Mouse (Mus musculus) neural tube, embryonic 15.5 days (tissue): Measurements from ENCODE around the gene Rbm14. TPM values are rescaled to one million over a fixed set of nuclear protein-coding genes. Genes with fewer than 3 reads are reported as not detected.

Source experiments
- ATAC-seq: fragments of 200-750 bp; cut with Nextera tagmentation; 2 replicates; pipeline ENCODE4 v1.8.0; 2017; ENCODE audit warnings: mild to moderate bottlenecking, moderate TSS enrichment, moderate library complexity; ENCODE audit not compliant: low FRiP score
- H3K27ac ChIP-seq: fragments of 300-500 bp; sonication (generic); replicated peaks from 2 replicates; pipeline ENCODE4 v1.5.1; 2015; ENCODE audit warnings: mild to moderate bottlenecking, inconsistent platforms
- H3K27me3 ChIP-seq: fragments of 300-500 bp; sonication (generic); replicated peaks from 2 replicates; pipeline ENCODE4 v1.6.1; 2015; ENCODE audit warnings: inconsistent platforms
- H3K36me3 ChIP-seq: fragments of 300-500 bp; sonication (generic); 2 replicates; pipeline ENCODE4 v1.6.1; 2015; ENCODE audit warnings: inconsistent platforms
- H3K4me1 ChIP-seq: fragments of 300-500 bp; sonication (generic); 2 replicates; pipeline ENCODE4 v1.6.1; 2015; ENCODE audit warnings: inconsistent platforms
- H3K4me2 ChIP-seq: fragments of 300-500 bp; sonication (generic); 2 replicates; pipeline ENCODE4 v1.6.1; 2015; ENCODE audit warnings: inconsistent platforms, mild to moderate bottlenecking, moderate library complexity
- H3K4me3 ChIP-seq: fragments of 300-500 bp; sonication (generic); replicated peaks from 2 replicates; pipeline ENCODE4 v1.5.1; 2015; ENCODE audit warnings: mild to moderate bottlenecking, inconsistent platforms
- H3K9ac ChIP-seq: fragments of 300-500 bp; sonication (generic); replicated peaks from 2 replicates; pipeline ENCODE4 v1.6.1; 2015; ENCODE audit warnings: mild to moderate bottlenecking, inconsistent platforms
- H3K9me3 ChIP-seq: fragments of 300-500 bp; sonication (generic); replicated peaks from 2 replicates; pipeline ENCODE4 v1.6.1; 2016; ENCODE audit warnings: inconsistent platforms
- whole genome bisulfite sequencing: fragments of 180-500 bp; shearing (Covaris S2); methylation state at CpG from one replicate; pipeline ENCODE4 v1.1.7; 2015; ENCODE audit warnings: mixed read lengths; 5-methylcytosine and 5-hydroxymethylcytosine counted together
- polyA plus RNA-seq: library from polyadenylated mRNA; unstranded; fragments of >200 nt; fragmentation: Nextera tagmentation; extraction: Ambion mirVana; gene quantifications from 2 replicates; pipeline ENCODE4 v1.2.1, GENCODE M21; 2015

Gene Rbm14
- polyA plus RNA-seq, 1 experiment from 2014 or later = 55.0 TPM

DNA sequence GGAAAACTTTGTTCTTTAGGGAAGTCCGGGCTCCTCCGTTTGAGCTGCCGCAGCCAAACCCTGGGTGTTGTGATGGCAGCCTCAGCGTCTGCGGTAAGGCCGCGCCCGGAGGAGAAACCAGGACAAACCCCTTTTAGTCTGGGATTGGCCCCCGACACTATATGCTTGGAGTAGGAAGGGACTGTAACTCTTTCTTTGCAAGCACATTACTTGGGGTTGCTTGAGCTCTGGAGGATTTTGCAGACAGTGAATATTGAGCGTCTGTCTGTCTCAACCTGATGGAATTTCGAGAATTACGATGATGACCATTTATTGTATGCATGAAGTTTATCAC, 442 bp upstream of the Rbm14 start:
- ATAC-seq = peak; percentile 25
- peaks cover 31% of the 10 kb centered on the region for H3K4me1 ChIP-seq
- no peaks in the 10 kb centered on the region for H3K9me3 ChIP-seq
- H3K4me2 ChIP-seq = peak overlapping the region; percentile 85
- 4% methylated on average over 12 of the region's 12 CpGs for WGBS
- no peaks in the 10 kb centered on the region for H3K27me3 ChIP-seq
- peak overlapping the region; percentile 94 for H3K27ac ChIP-seq
- no peaks in the 10 kb centered on the region for H3K36me3 ChIP-seq
- H3K9ac ChIP-seq = peak overlapping the region; percentile 85
- H3K4me3 ChIP-seq = peak overlapping the region; percentile 87

DNA sequence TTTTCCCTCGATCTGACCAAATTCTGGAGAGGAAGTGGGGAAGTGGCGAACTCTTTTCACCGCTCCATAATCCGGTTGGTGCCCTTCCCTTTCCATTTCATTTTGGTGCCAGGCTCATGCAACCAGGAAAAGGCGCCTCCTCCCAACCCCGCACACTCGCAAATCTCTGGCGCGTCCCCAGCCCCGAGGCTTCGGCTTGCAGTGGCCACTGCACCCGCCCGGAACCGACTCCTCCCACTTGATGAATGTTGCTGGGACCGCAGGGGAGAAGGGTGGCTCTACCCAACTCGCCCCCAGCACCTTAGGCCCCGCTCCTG, 730 bp downstream of the Rbm14 start:
- no peak for ATAC-seq
- H3K4me2 ChIP-seq = peak overlapping the region; percentile 85
- WGBS = 0% methylated on average over 17 of the region's 17 CpGs

DNA sequence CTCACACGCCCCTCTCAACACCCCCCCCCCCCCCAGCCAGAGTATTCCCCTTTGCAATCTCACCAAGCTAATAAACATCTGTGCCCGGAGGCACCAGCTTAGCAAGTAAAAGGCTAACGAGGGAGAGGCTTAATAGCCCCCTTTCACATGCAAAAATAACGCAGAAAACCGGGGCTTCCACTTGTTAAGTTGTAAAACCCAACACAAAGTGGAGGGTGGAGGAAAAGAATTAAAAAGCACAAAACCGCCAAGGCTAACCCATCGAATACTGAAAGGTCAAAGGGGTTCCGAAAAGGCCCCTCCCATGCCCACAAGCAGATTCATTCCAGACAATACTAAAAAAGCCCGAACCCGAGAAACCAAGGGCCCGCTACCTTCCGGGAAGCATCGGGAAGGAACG, 1.1 kb downstream of the Rbm14 start:
- peak overlapping the region; percentile 94 for H3K27ac ChIP-seq
- no peaks in the 10 kb centered on the region for H3K9me3 ChIP-seq
- WGBS = 0% methylated on average over 14 of the region's 14 CpGs
- H3K4me2 ChIP-seq = peak overlapping the region; percentile 85
- H3K4me3 ChIP-seq = peak overlapping the region; percentile 87
- H3K36me3 ChIP-seq = no peaks in the 10 kb centered on the region
- no peak for ATAC-seq
- H3K27me3 ChIP-seq = no peaks in the 10 kb centered on the region
- peaks cover 31% of the 10 kb centered on the region for H3K4me1 ChIP-seq
- H3K9ac ChIP-seq = peak overlapping the region; percentile 79

More for the DNA sequence above, 730 bp downstream of the Rbm14 start:
- no peaks in the 10 kb centered on the region for H3K36me3 ChIP-seq
- peak overlapping the region; percentile 87 for H3K4me3 ChIP-seq
- no peaks in the 10 kb centered on the region for H3K9me3 ChIP-seq
- H3K9ac ChIP-seq = peak overlapping the region; percentile 79
- peak overlapping the region; percentile 94 for H3K27ac ChIP-seq
- H3K4me1 ChIP-seq = peaks cover 31% of the 10 kb centered on the region
- H3K27me3 ChIP-seq = no peaks in the 10 kb centered on the region

DNA sequence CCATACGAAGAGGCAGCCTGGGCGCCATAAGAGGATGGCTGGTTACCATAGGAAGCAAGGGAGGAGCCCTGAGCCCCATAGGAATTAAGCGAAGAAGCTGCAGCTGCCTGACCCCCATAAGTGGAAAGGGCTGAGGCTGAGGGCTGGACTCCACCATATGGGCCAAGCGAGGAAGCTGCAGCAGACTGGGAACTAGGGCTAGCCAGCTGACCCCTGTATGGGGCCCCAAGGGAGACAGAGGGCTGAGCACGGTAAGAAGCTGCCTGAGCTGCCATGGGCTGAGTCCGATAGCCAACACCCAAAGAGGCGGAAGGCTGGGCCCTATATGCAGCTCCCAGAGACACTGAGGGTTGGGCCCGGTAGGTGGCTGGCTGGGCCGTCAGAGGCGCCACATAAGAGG, 8.2 kb downstream of the Rbm14 start:
- Histone ChIP-seq H3K27ac (no peak overlapping the region), H3K4me1 (peaks cover 7% of the 10 kb centered on the region), H3K9me3 (no peaks in the 10 kb centered on the region), H3K4me2 (no peak overlapping the region), H3K9ac (no peak overlapping the region), H3K36me3 (peaks cover 50% of the 10 kb centered on the region), H3K27me3 (no peaks in the 10 kb centered on the region), H3K4me3 (no peak overlapping the region)
- WGBS = 82% methylated on average over 10 of the region's 10 CpGs
- no peak for ATAC-seq

DNA sequence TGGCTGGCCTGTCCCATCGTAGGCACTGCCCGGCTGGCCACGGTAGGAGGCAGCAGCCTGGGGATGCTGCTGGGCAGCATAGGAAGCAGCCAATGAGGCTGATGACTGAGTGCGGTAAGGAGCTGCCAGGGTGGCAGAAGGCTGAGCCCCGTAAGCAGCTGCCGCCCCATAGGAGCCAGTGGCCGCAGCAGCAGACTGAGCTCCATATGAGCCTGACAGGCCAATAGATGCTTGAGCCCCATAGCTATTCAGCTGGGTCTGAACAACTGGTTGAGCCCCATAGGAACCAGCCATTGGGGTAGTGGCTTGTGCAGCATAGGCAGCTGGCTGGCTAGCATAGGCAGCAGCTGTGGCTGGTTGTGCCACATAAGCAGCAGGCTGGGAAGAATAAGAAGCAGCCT, 8.7 kb downstream of the Rbm14 start:
- Histone ChIP-seq H3K4me2 (no peak overlapping the region), H3K27ac (no peak overlapping the region), H3K4me1 (peaks cover 2% of the 10 kb centered on the region; the same call in 1 of the 2 replicates), H3K9ac (no peak overlapping the region), H3K36me3 (peaks cover 50% of the 10 kb centered on the region), H3K27me3 (no peaks in the 10 kb centered on the region), H3K9me3 (no peaks in the 10 kb centered on the region), H3K4me3 (no peak overlapping the region)
- no peak for ATAC-seq
- WGBS = 80% methylated on average over 7 of the region's 7 CpGs

DNA sequence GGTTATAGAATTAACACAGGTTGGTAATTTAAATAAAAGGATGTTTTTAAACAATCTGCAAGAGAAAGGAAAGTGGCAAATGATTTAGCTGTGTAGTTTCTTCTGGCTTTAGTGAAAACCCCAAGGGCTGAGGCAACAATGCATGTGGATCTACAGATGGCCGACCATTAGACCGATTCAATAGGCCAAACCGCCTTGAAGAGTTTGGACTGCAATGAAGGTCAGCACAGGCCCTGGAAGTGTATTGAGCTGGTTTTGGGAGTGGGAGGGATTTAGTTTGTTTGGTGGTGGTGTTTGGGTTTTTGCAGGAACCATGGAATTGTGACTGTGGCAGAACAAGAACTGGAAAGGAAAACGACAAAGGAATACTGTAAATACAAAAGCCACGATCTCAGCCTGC, 12.4 kb downstream of the Rbm14 start:
- Histone ChIP-seq H3K27ac (no peak overlapping the region), H3K36me3 (peaks cover 50% of the 10 kb centered on the region), H3K4me3 (no peak overlapping the region), H3K4me2 (no peak overlapping the region), H3K4me1 (peaks cover 7% of the 10 kb centered on the region), H3K9ac (no peak overlapping the region), H3K9me3 (no peaks in the 10 kb centered on the region), H3K27me3 (no peaks in the 10 kb centered on the region)
- 93% methylated on average over 5 of the region's 5 CpGs for WGBS
- ATAC-seq = no peak

DNA sequence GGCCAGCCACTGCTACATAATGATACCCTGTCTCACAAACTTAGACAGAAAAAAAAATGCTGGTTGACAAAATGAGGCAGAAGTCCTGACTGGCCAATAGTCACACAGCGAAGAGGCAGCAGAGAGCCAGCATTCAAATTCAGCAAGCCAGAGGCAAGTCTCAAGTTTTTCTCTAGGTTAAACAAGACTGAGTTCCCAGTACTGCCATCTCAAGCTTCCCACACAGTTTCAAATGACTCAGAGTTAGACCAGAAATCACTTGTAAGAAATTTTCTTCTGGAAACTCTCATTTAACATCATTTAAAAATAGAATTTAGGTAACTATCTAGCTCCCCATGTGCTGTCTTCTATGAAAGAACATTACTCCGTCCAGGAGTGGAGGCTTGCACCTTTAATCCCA, 13.6 kb downstream of the Rbm14 start:
- no peak for ATAC-seq
- no peak overlapping the region for H3K9ac ChIP-seq
- no peak overlapping the region for H3K4me2 ChIP-seq
- no peaks in the 10 kb centered on the region for H3K27me3 ChIP-seq
- H3K9me3 ChIP-seq = no peaks in the 10 kb centered on the region
- H3K4me3 ChIP-seq = no peak overlapping the region
- H3K27ac ChIP-seq = no peak overlapping the region
- WGBS = 98% methylated on average over 2 of the region's 2 CpGs
- H3K4me1 ChIP-seq = peaks cover 11% of the 10 kb centered on the region
- H3K36me3 ChIP-seq = peaks cover 44% of the 10 kb centered on the region

DNA sequence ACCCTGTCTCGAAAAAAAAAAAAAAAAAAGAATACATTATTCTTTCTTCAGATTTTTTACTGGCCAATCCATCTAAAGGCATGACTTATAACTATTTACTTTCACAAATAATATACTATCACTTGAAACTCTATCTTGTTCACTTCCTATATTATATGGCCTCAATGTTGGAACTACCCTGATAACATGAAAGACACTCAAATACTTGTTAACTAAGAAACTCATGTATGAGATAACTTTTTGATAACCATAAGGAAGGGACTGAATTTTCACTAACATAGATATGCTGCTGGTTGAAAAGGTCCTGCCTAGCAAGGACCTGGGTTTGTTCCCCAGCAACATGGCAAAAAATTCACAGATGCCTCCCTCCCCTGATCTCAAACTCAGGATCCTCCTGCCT, 15.5 kb downstream of the Rbm14 start:
- Histone ChIP-seq H3K9ac (no peak overlapping the region), H3K4me1 (peaks cover 29% of the 10 kb centered on the region), H3K27ac (no peak overlapping the region), H3K9me3 (no peaks in the 10 kb centered on the region), H3K4me3 (no peak overlapping the region), H3K27me3 (no peaks in the 10 kb centered on the region), H3K36me3 (peaks cover 31% of the 10 kb centered on the region), H3K4me2 (no peak overlapping the region)
- 93% methylated on average over 1 of the region's 1 CpGs for WGBS
- no peak for ATAC-seq

DNA sequence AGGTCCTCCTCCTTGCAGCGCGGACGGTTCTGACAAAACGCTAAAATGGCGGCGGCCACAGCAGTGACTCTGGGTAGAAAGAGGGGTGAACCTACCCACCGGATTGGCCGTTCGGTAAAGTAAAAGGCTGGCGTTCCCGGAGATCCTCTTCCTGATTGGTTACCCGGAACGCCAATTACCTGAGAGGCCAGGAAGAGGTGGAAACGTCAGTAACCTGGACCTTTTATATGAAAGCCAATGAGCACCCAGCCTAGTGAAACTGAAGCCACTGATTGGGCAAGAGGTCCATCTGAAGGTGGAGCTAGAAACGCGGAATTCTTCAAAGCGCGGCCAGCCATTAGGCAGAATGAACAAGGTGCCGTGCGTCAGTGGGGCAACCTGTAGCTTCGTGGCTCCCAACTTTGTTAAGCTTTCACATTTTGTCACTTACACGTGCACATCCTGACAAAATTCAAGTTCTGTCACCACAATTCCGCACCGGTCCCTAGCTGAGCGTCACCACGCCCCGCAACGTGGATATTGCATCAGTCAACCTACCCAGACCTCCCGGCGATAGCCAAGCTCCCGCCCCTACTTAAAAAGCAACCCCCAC, 17.5 kb downstream of the Rbm14 start, which contains the start of gene Rbm4:
TSS of gene Rbm4 (minus strand) at position 71 of the 592 bp plus-strand sequence.
- peak within 1 kb of the TSS; percentile 92 for H3K4me2 ChIP-seq
- peak within 1 kb of the TSS; percentile 87 for H3K27ac ChIP-seq
- peaks cover 47% of the 10 kb centered on the region for H3K4me1 ChIP-seq
- ATAC-seq = peak; percentile 98
- H3K27me3 ChIP-seq = no peaks in the 10 kb centered on the region
- H3K9me3 ChIP-seq = no peaks in the 10 kb centered on the region
- peaks cover 17% of the 10 kb centered on the region for H3K36me3 ChIP-seq
- H3K4me3 ChIP-seq = peak within 1 kb of the TSS; percentile 81
- peak within 1 kb of the TSS; percentile 73 for H3K9ac ChIP-seq
- under 1% methylated on average over 31 of the region's 31 CpGs for WGBS

DNA sequence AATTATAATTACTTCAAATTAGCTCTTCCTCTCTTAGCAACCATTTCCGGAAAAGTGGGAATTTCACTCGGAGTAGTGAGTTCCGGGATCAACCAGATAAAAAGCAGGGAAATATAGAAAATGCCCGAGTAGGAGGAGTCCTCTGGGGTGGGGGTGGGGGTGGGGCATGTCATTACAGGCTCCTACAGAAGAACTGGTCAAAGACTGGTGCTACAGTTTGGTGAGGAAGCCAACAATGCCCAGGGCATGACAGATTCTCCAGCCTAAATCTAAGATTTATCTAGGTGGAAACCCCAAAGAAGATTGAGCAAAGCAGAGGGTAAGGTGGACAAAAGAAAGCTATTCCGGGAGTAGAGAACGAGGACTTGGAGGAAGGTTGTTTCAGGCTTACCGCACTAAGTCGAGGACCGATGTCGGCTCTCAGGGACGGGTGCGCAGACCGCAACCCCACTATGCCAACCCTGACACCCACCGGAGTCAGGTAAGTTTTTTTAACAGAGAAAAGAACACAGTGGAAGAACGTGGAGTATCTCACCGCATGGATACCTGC, 18.1 kb downstream of the Rbm14 start:
- Histone ChIP-seq H3K9ac (peak overlapping the region; percentile 73), H3K36me3 (peaks cover 12% of the 10 kb centered on the region), H3K27me3 (no peaks in the 10 kb centered on the region), H3K9me3 (no peaks in the 10 kb centered on the region), H3K4me2 (peak overlapping the region; percentile 92), H3K27ac (peak overlapping the region; percentile 87), H3K4me3 (peak overlapping the region; percentile 81), H3K4me1 (peaks cover 52% of the 10 kb centered on the region)
- 2% methylated on average over 16 of the region's 16 CpGs for WGBS
- ATAC-seq = peak; percentile 55

DNA sequence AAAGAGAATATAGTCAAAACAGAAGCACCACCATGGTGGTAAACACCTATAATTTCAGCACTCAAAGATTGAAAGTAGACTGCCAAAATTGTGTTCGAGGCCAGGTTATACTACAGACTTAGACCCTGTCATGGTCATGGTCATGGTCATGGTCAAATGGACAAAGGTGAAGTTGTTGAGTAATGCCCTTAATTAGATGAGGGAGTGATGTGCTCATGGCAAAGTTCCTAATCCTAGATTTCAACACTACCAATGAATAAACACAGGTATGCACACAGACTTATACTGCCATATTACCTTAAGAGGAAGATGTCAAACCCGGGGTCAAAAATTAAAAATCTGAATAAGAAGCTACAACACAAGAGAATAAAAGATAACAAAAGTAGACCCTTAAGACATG, 25.1 kb downstream of the Rbm14 start:
- H3K36me3 ChIP-seq = peaks cover 66% of the 10 kb centered on the region
- H3K4me2 ChIP-seq = no peak overlapping the region
- H3K27me3 ChIP-seq = no peaks in the 10 kb centered on the region
- H3K9ac ChIP-seq = no peak overlapping the region
- no peak overlapping the region for H3K27ac ChIP-seq
- no peak overlapping the region for H3K4me3 ChIP-seq
- H3K9me3 ChIP-seq = no peaks in the 10 kb centered on the region
- peaks cover 56% of the 10 kb centered on the region for H3K4me1 ChIP-seq
- no peak for ATAC-seq
- 98% methylated on average over 2 of the region's 2 CpGs for WGBS

DNA sequence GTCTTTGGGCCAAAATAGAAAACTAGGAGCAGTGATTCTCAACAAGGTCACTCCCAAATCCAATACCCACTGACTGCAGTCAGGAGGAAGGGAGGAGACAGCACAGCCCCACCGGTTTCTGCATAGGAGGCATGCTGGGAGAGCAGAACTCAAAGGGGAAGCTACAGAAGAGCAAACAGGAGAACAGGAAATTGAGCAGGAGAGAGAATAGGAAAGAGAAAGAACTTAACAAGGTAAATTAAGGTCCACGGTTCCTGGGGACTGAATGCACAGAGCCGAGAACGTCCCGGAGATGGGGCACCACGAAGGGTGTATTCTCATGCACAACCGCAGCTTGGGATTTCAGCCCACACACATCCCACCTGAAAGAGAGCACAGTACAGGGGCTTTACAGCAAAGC, 26.2 kb downstream of the Rbm14 start:
- WGBS = 87% methylated on average over 7 of the region's 7 CpGs
- H3K4me2 ChIP-seq = no peak overlapping the region
- no peak overlapping the region for H3K4me3 ChIP-seq

More for the DNA sequence above, 26.2 kb downstream of the Rbm14 start:
- Histone ChIP-seq H3K9ac (no peak overlapping the region), H3K9me3 (no peaks in the 10 kb centered on the region), H3K36me3 (peaks cover 58% of the 10 kb centered on the region), H3K27ac (no peak overlapping the region), H3K4me1 (peaks cover 45% of the 10 kb centered on the region), H3K27me3 (no peaks in the 10 kb centered on the region)
- no peak for ATAC-seq
